Mouse (Mus musculus) midbrain, embryonic 13.5 days (tissue): Measurements from ENCODE around the gene Rap1gap. TPM values are rescaled to one million over a fixed set of nuclear protein-coding genes. Genes with fewer than 3 reads are reported as not detected.

ENCODE experiments used
- ATAC-seq: fragments of 200-750 bp; cut with Nextera tagmentation; 2 replicates; pipeline ENCODE4 v1.8.0; 2017; ENCODE audit warnings: mild to moderate bottlenecking, moderate TSS enrichment, moderate library complexity
- H3K27ac ChIP-seq: fragments of 300-500 bp; sonication (generic); 2 replicates; pipeline ENCODE4 v1.5.1; 2015; ENCODE audit warnings: inconsistent platforms, mild to moderate bottlenecking, moderate library complexity
- H3K27me3 ChIP-seq: fragments of 300-500 bp; sonication (generic); 2 replicates; pipeline ENCODE4 v1.6.1; 2015; ENCODE audit warnings: mild to moderate bottlenecking, inconsistent platforms
- H3K36me3 ChIP-seq: fragments of 300-500 bp; sonication (generic); 2 replicates; pipeline ENCODE4 v1.6.1; 2015; ENCODE audit warnings: mild to moderate bottlenecking, inconsistent platforms
- H3K4me1 ChIP-seq: fragments of 300-500 bp; sonication (generic); replicated peaks from 2 replicates; pipeline ENCODE4 v1.6.1; 2015; ENCODE audit warnings: inconsistent platforms
- H3K4me2 ChIP-seq: fragments of 300-500 bp; sonication (generic); replicated peaks from 2 replicates; pipeline ENCODE4 v1.6.1; 2015; ENCODE audit warnings: moderate library complexity, mild to moderate bottlenecking, inconsistent platforms
- H3K4me3 ChIP-seq: fragments of 300-500 bp; sonication (generic); replicated peaks from 2 replicates; pipeline ENCODE4 v1.5.1; 2015; ENCODE audit warnings: mild to moderate bottlenecking, inconsistent platforms
- H3K9ac ChIP-seq: fragments of 300-500 bp; sonication (generic); replicated peaks from 2 replicates; pipeline ENCODE4 v1.6.1; 2015; ENCODE audit warnings: mild to moderate bottlenecking, inconsistent platforms
- H3K9me3 ChIP-seq: fragments of 300-500 bp; sonication (generic); 2 replicates; pipeline ENCODE4 v1.6.1; 2016; ENCODE audit warnings: mild to moderate bottlenecking, inconsistent platforms
- WGBS: fragments of 180-500 bp; shearing (Covaris S2); methylation state at CpG from one replicate; pipeline ENCODE4 v1.1.7; 2015; 5-methylcytosine and 5-hydroxymethylcytosine counted together
- polyA plus RNA-seq: library from polyadenylated mRNA; unstranded; fragments of >200 nt; fragmentation: Nextera tagmentation; extraction: Ambion mirVana; gene quantifications from 2 replicates; pipeline ENCODE4 v1.2.1, GENCODE M21; 2015

Gene Rap1gap
- polyA plus RNA-seq, 1 experiment from 2014 or later, result 30.4 TPM

GRCm38 (mm10) chr4:137679979-137680550 is 15.5 kb downstream of the Rap1gap start:
- Histone ChIP-seq H3K9ac (no peak overlapping the region), H3K4me1 (peaks cover 29% of the 10 kb centered on the region), H3K36me3 (no peaks in the 10 kb centered on the region), H3K4me2 (no peak overlapping the region), H3K27me3 (peaks cover 53% of the 10 kb centered on the region), H3K9me3 (no peaks in the 10 kb centered on the region), H3K27ac (peak overlapping the region; percentile 21; the same call in 1 of the 2 replicates), H3K4me3 (no peak overlapping the region)
- 86% methylated on average over 2 of the region's 2 CpGs for WGBS
- ATAC-seq, result no peak

- 22% methylated on average over 7 of the region's 7 CpGs for WGBS
- Histone ChIP-seq H3K4me1 (peaks cover 32% of the 10 kb centered on the region), H3K4me2 (no peak overlapping the region), H3K27me3 (peaks cover 53% of the 10 kb centered on the region), H3K9me3 (no peaks in the 10 kb centered on the region), H3K36me3 (no peaks in the 10 kb centered on the region), H3K27ac (peak overlapping the region; percentile 39; the same call in 1 of the 2 replicates), H3K9ac (peak overlapping the region; percentile 63), H3K4me3 (no peak overlapping the region)
- ATAC-seq, result 0 out of 2 replicates have a peak, but pooled peaks have one; percentile 9
Measured at GRCm38 (mm10) chr4:137680721-137681120, 16.2 kb downstream of the Rap1gap start.

- Histone ChIP-seq H3K36me3 (no peaks in the 10 kb centered on the region), H3K9ac (peak overlapping the region; percentile 63), H3K4me3 (peak overlapping the region; percentile 40), H3K4me2 (peak overlapping the region; percentile 77), H3K27me3 (peaks cover 53% of the 10 kb centered on the region), H3K9me3 (no peaks in the 10 kb centered on the region), H3K27ac (peak overlapping the region; percentile 39; the same call in 1 of the 2 replicates), H3K4me1 (peaks cover 35% of the 10 kb centered on the region)
- 3% methylated on average over 51 of the region's 52 CpGs for WGBS
- ATAC-seq, result peak; percentile 58
Measured at GRCm38 (mm10) chr4:137681408-137682104, 17.0 kb downstream of the Rap1gap start.

GRCm38 (mm10) chr4:137682961-137683453 is 18.5 kb downstream of the Rap1gap start:
- Histone ChIP-seq H3K36me3 (no peaks in the 10 kb centered on the region), H3K4me2 (no peak overlapping the region), H3K4me3 (no peak overlapping the region), H3K27ac (no peak overlapping the region), H3K9me3 (no peaks in the 10 kb centered on the region), H3K9ac (no peak overlapping the region), H3K27me3 (peaks cover 44% of the 10 kb centered on the region), H3K4me1 (peaks cover 35% of the 10 kb centered on the region)
- no peak for ATAC-seq
- WGBS, result 50% methylated on average over 7 of the region's 7 CpGs

- ATAC-seq, result no peak
- WGBS, result 31% methylated on average over 9 of the region's 9 CpGs
- H3K4me2 ChIP-seq, result no peak overlapping the region
- H3K9ac ChIP-seq, result no peak overlapping the region
- peaks cover 37% of the 10 kb centered on the region for H3K27me3 ChIP-seq
- no peak overlapping the region for H3K27ac ChIP-seq
- H3K4me1 ChIP-seq, result peaks cover 35% of the 10 kb centered on the region
- H3K36me3 ChIP-seq, result no peaks in the 10 kb centered on the region
- no peak overlapping the region for H3K4me3 ChIP-seq
- H3K9me3 ChIP-seq, result no peaks in the 10 kb centered on the region
Measured at GRCm38 (mm10) chr4:137684830-137685343, 20.4 kb downstream of the Rap1gap start.

GRCm38 (mm10) chr4:137686303-137686702 is 21.8 kb downstream of the Rap1gap start:
- 57% methylated on average over 5 of the region's 5 CpGs for WGBS
- H3K36me3 ChIP-seq, result no peaks in the 10 kb centered on the region
- H3K27me3 ChIP-seq, result peaks cover 24% of the 10 kb centered on the region
- H3K4me3 ChIP-seq, result no peak overlapping the region
- no peak overlapping the region for H3K9ac ChIP-seq
- peak overlapping the region; percentile 30; the same call in 1 of the 2 replicates for H3K27ac ChIP-seq
- peaks cover 21% of the 10 kb centered on the region for H3K4me1 ChIP-seq
- H3K9me3 ChIP-seq, result no peaks in the 10 kb centered on the region
- no peak for ATAC-seq
- H3K4me2 ChIP-seq, result no peak overlapping the region

GRCm38 (mm10) chr4:137687234-137687825 is 22.8 kb downstream of the Rap1gap start:
- Histone ChIP-seq H3K4me3 (no peak overlapping the region), H3K27ac (no peak overlapping the region), H3K9ac (no peak overlapping the region), H3K36me3 (no peaks in the 10 kb centered on the region), H3K4me2 (no peak overlapping the region), H3K4me1 (peaks cover 11% of the 10 kb centered on the region), H3K9me3 (no peaks in the 10 kb centered on the region), H3K27me3 (peaks cover 18% of the 10 kb centered on the region)
- WGBS, result 83% methylated on average over 14 of the region's 14 CpGs
- ATAC-seq, result no peak

GRCm38 (mm10) chr4:137692107-137692902 is 27.8 kb downstream of the Rap1gap start:
- WGBS, result 90% methylated on average over 10 of the region's 10 CpGs

GRCm38 (mm10) chr4:137695300-137695699 is 30.8 kb downstream of the Rap1gap start:
- Histone ChIP-seq H3K4me1 (peaks cover 30% of the 10 kb centered on the region), H3K27me3 (no peaks in the 10 kb centered on the region), H3K4me3 (no peak overlapping the region), H3K27ac (no peak overlapping the region), H3K4me2 (no peak overlapping the region), H3K36me3 (no peaks in the 10 kb centered on the region), H3K9me3 (no peaks in the 10 kb centered on the region), H3K9ac (no peak overlapping the region)
- 83% methylated on average over 8 of the region's 8 CpGs for WGBS
- ATAC-seq, result no peak

More at GRCm38 (mm10) chr4:137692107-137692902, 27.8 kb downstream of the Rap1gap start:
- no peaks in the 10 kb centered on the region for H3K36me3 ChIP-seq
- no peak overlapping the region for H3K27ac ChIP-seq
- H3K4me3 ChIP-seq, result no peak overlapping the region
- H3K9me3 ChIP-seq, result no peaks in the 10 kb centered on the region
- H3K27me3 ChIP-seq, result no peaks in the 10 kb centered on the region
- H3K9ac ChIP-seq, result no peak overlapping the region
- 0 out of 2 replicates have a peak, but pooled peaks cover 4% of the 10 kb centered on the region for H3K4me1 ChIP-seq
- H3K4me2 ChIP-seq, result no peak overlapping the region
- ATAC-seq, result no peak

- H3K27me3 ChIP-seq, result no peaks in the 10 kb centered on the region
- H3K9ac ChIP-seq, result no peak overlapping the region
- H3K36me3 ChIP-seq, result no peaks in the 10 kb centered on the region
- WGBS, result 27% methylated on average over 4 of the region's 4 CpGs
- H3K9me3 ChIP-seq, result no peaks in the 10 kb centered on the region
- no peak overlapping the region for H3K4me3 ChIP-seq
- no peak overlapping the region for H3K4me2 ChIP-seq
- no peak overlapping the region for H3K27ac ChIP-seq
- H3K4me1 ChIP-seq, result peaks cover 30% of the 10 kb centered on the region
- ATAC-seq, result no peak
Measured at GRCm38 (mm10) chr4:137695900-137696299, 31.4 kb downstream of the Rap1gap start.

- ATAC-seq, result no peak
- no peak overlapping the region for H3K27ac ChIP-seq
- no peaks in the 10 kb centered on the region for H3K9me3 ChIP-seq
- WGBS, result 74% methylated on average over 13 of the region's 13 CpGs
- H3K9ac ChIP-seq, result no peak overlapping the region
- H3K36me3 ChIP-seq, result no peaks in the 10 kb centered on the region
- H3K4me3 ChIP-seq, result no peak overlapping the region
- peaks cover 30% of the 10 kb centered on the region for H3K4me1 ChIP-seq
- no peaks in the 10 kb centered on the region for H3K27me3 ChIP-seq
- no peak overlapping the region for H3K4me2 ChIP-seq
Measured at GRCm38 (mm10) chr4:137697156-137697885, 32.8 kb downstream of the Rap1gap start.
